Mouse (Mus musculus): ENCODE measurements around the gene Zfp764.

- no peak for TF ChIP-seq EP300 (IDR thresholded peaks at IDR 0.05; ENCODE audit: low read depth)
- TF ChIP-seq CTCF (IDR thresholded peaks at IDR 0.05; ENCODE audit: low read depth), result no peak
These were observed 50.8 kb downstream of the Zfp764 start for GRCm38 (mm10) chr7:127355796-127356195.
